Mouse (Mus musculus): ENCODE results near the gene Olfr697.

DNA sequence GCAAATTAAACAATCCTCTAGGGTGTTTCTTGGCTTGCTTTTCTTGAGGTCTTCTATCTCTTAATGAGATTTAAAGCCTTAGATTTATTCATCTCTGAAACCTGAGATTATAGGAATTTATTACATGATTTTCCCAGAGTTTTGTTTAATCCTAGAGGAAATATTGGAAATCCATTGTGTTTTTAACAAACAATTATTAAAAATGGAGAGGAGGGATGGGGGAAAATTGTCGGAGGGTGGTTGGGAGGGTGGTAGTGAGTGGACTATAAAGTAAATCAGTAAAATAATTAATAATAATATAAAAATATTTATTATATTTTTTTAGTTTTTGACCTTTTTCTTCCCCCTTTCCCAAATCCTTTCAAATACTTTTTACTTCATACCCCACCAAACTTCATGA is 50.5 kb downstream of the Olfr697 start, which contains the start of gene Olfr694:
- TF ChIP-seq CTCF (IDR thresholded peaks at IDR 0.05; ENCODE audit: extremely low read depth, insufficient read length, insufficient replicate concordance, low read depth, low read length) (no peak), POLR2A (IDR thresholded peaks at IDR 0.05; ENCODE audit: low read depth, low read length) (no peak)

Data from small intestine, adult 2 months (tissue).